Mouse (Mus musculus): Measurements from ENCODE around the gene Ankrd24. TPM values are rescaled to one million over a fixed set of nuclear protein-coding genes. Genes with fewer than 3 reads are reported as not detected.
A peak's percentile ranks its signal among the peaks of the same experiment; 100 is the strongest.

Gene Ankrd24
- polyA plus RNA-seq, 1 experiment from 2014 or later: 10.2 TPM

DNA sequence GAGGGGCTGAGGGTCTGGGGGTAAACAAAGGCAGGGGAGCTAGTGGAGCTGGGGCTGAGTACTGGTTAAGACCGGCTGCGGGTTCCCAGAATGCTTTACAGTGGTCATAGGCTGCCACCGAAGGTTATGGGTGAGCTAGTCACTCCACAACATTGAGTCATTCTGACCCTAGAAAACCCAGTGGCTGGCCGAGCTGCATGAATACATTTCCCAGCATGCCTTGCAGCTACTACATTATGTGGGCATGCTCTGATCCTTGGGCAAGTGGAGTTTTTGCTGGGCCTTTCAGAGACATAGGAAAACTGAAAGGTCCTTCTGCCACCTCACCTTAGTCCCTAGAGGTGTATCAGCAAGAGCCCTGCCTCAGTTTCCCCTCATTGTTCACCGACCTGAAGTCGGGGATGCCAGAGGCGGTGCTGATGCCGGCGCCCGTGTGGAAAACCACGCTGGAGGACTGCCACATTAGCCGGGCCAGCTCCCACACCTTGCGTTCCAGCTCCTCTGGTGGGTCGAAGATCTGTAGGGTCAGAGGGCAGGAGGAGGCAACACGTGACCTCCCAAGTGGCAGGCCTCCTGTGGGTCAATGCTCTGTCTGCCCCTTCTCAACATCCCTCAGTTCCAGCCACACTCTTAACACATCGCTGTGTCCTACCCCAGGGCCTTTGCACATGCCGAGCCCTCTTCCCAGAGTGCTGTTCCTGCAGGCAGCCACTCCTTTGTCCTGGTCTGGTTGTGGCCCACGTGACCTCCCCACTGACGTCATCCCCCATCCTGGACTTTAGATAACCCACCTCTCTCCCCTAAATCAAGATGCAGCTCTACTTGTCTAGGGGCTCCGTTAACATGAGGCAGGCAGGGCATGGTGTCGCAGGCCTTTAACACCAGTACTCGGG, 2.0 kb upstream of the Ankrd24 start:
- Histone ChIP-seq H3K36me3 (ENCODE audit: insufficient read depth, low read length) (peaks cover 23% of the 10 kb centered on the region; the same call in 1 of the 2 replicates), H3K9ac (ENCODE audit: low read depth, low read length) (peak overlapping the region; percentile 72), H3K4me2 (ENCODE audit: low read length) (peak overlapping the region; percentile 83), H3K27ac (peak overlapping the region; percentile 87; the same call in 1 of the 2 replicates), H3K9me3 (replicated peaks; ENCODE audit: low read length) (no peaks in the 10 kb centered on the region), H3K4me3 (replicated peaks; ENCODE audit: low read depth, low read length) (peak overlapping the region; percentile 69), H3K4me1 (replicated peaks; ENCODE audit: insufficient read depth, low read length) (no peaks in the 10 kb centered on the region), H3K27me3 (ENCODE audit: insufficient read depth, low read length) (no peaks in the 10 kb centered on the region)
- 83% methylated on average over 22 of the region's 22 CpGs for WGBS
- DNase-seq (ENCODE audit: low spot score): no peak
- peak; percentile 6 for ATAC-seq (replicated peaks; ENCODE audit: low FRiP score, low read depth)
- TF ChIP-seq CTCF (IDR thresholded peaks at IDR 0.05; ENCODE audit: low read depth): no peak

DNA sequence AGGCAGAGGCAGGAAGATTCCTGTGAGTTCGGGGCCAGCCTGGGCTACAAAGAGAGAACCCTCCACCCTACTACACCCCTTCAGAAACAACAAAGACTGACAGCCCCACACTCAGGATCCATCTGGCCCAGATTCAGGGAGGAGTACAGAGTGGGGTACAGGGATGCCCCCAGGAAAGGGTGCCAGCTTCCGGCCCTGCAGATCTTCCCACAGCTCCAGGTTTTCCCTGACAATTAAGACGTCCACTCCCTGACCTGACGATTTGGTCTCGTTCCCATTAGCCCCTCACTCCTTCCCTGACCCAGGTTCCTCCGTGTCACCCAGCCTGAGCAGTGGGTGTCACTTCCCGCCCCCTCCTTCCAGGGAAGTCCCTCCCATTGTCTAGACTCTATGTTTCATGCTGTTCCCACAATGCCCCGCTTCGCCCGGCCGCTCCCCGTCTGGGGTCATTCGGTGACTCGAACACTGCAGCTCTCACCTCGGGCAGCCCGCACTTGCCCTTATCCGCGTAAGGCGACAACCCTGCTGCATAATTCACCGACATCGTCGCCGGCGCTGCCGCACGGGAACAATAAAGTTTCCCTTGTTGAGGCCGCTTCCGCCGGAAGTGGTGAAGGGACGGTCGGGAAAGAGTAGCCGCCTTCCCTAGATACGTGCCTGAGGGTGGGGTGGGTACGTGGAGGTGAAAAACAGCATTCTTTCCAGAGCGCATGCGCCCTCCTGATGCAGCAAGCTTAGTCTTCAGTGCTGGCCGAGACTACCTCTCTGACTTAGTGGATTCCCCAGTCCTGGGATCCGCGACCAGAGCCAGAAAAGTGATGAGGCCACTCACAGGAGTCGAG, 1.1 kb upstream of the Ankrd24 start, which contains the start of gene Sirt6:
Sirt6 (minus strand) TSS at position 804 of the 842 bp plus-strand sequence.
- Histone ChIP-seq H3K4me3 (replicated peaks; ENCODE audit: low read depth, low read length) (peak within 1 kb of the TSS; percentile 69), H3K9me3 (replicated peaks; ENCODE audit: low read length) (no peaks in the 10 kb centered on the region), H3K9ac (ENCODE audit: low read depth, low read length) (peak within 1 kb of the TSS; percentile 72), H3K27ac (peak within 1 kb of the TSS; percentile 87), H3K4me1 (replicated peaks; ENCODE audit: insufficient read depth, low read length) (no peaks in the 10 kb centered on the region), H3K27me3 (ENCODE audit: insufficient read depth, low read length) (no peaks in the 10 kb centered on the region), H3K36me3 (ENCODE audit: insufficient read depth, low read length) (peaks cover 17% of the 10 kb centered on the region; the same call in 1 of the 2 replicates), H3K4me2 (ENCODE audit: low read length) (peak within 1 kb of the TSS; percentile 83)
- peak; percentile 91 for ATAC-seq (replicated peaks; ENCODE audit: low FRiP score, low read depth)
- WGBS: 4% methylated on average over 40 of the region's 40 CpGs
- DNase-seq (ENCODE audit: low spot score): peak; percentile 98
- no peak for TF ChIP-seq CTCF (IDR thresholded peaks at IDR 0.05; ENCODE audit: low read depth)

DNA sequence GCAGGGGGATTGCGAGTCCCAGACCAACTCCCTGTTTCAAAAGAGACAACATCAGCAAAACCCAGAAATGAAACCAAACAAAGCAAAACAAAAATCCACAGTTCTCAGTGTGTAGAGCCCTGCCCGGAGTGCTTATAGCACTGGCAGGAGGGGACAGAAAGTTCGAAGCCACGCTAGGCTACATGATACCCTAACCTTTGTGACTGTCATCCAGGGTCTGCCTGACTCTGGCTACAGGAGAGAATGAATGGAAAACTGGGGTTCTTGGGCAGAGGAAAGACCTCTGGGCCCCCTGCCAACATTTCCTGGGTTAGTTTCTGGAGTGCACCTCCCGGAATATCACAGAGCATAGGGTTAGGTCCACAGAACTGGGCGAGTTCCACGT, 512 bp upstream of the Ankrd24 start:
- H3K36me3 ChIP-seq (ENCODE audit: insufficient read depth, low read length): peaks cover 17% of the 10 kb centered on the region; the same call in 1 of the 2 replicates
- H3K4me2 ChIP-seq (ENCODE audit: low read length): peak overlapping the region; percentile 83
- 34% methylated on average over 7 of the region's 7 CpGs for WGBS
- peak overlapping the region; percentile 69 for H3K4me3 ChIP-seq (replicated peaks; ENCODE audit: low read depth, low read length)
- peak overlapping the region; percentile 72 for H3K9ac ChIP-seq (ENCODE audit: low read depth, low read length)
- no peaks in the 10 kb centered on the region for H3K9me3 ChIP-seq (replicated peaks; ENCODE audit: low read length)
- no peaks in the 10 kb centered on the region for H3K27me3 ChIP-seq (ENCODE audit: insufficient read depth, low read length)
- ATAC-seq (replicated peaks; ENCODE audit: low FRiP score, low read depth): peak; percentile 18; the same call in 1 of the 2 replicates
- peak overlapping the region; percentile 87 for H3K27ac ChIP-seq
- peak; percentile 15 for DNase-seq (ENCODE audit: low spot score)
- TF ChIP-seq CTCF (IDR thresholded peaks at IDR 0.05; ENCODE audit: low read depth): no peak
- H3K4me1 ChIP-seq (replicated peaks; ENCODE audit: insufficient read depth, low read length): no peaks in the 10 kb centered on the region

DNA sequence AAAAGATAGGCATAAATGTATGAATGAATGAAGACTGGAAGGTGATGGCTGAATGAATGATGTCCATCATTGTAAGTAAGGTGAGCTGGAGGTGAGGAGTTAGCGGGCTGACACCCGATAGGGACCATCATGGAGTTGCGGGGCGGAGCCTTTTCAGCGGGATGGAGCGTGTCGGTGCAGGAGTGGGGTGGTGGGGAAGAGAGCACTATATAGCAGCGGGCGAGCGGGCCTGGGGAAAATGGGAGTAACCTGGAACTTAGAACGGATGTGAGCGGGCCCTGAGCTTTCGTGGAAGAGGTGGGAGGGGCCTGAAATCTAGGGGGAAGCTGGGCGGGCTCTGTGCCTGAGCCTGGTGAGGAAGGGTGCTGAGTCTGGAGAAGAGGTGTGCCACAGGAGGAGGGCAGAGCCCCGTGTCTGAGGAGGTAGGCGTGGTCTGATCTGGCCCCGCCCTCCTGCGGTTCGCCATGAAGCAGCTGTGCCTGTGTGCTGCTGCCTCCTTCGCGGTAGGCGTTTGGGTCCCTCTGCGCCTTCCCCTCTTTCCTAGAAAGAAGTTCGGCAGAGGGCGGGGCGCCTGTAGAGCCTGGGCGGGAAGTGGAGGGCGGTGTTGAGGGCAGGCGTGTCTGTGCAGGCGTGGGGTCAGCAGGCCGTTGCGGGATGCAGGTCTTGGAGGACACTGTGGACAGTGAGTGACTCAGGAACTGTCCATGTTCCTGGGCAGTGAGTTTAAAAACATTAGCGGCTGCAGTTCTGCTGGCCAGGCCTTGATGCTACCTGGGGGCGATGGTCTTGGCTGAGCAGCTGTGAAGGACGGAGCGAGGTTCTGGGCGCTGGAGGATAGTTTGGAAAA, 5.1 kb downstream of the Ankrd24 start:
- no peaks in the 10 kb centered on the region for H3K9me3 ChIP-seq (replicated peaks; ENCODE audit: low read length)
- H3K36me3 ChIP-seq (ENCODE audit: insufficient read depth, low read length): no peaks in the 10 kb centered on the region
- H3K4me1 ChIP-seq (replicated peaks; ENCODE audit: insufficient read depth, low read length): peaks cover 6% of the 10 kb centered on the region; the same call in 1 of the 2 replicates
- 0 out of 2 replicates have a peak, but pooled peaks have one; percentile 16 for TF ChIP-seq CTCF (IDR thresholded peaks at IDR 0.05; ENCODE audit: low read depth)
- DNase-seq (ENCODE audit: low spot score) (peak; percentile 96), ATAC-seq (replicated peaks; ENCODE audit: low FRiP score, low read depth) (peak; percentile 92)
- H3K27ac ChIP-seq: peak overlapping the region; percentile 79
- peak overlapping the region; percentile 86 for H3K4me2 ChIP-seq (ENCODE audit: low read length)
- no peaks in the 10 kb centered on the region for H3K27me3 ChIP-seq (ENCODE audit: insufficient read depth, low read length)
- peak overlapping the region; percentile 65 for H3K9ac ChIP-seq (ENCODE audit: low read depth, low read length)
- WGBS: 3% methylated on average over 36 of the region's 37 CpGs
- H3K4me3 ChIP-seq (replicated peaks; ENCODE audit: low read depth, low read length): peak overlapping the region; percentile 40

DNA sequence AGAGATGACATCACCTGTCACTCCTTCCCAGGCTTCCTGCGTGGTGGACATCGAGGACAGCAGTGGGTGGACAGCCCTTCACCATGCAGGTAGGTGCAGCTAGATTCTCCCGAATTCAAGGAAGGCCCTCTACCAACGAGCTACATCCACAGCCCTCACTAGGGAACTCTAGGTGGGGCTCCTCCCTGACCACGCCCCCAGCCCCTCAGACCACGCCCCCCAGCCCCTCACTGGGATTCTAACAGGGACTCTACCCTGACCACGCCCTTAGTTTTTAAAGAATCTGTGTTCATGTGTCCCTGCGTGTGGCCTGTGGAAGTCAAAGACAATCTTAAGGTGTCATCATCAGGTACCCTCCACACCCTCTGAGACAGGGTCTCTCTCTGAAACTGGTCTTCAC, 8.0 kb downstream of the Ankrd24 start:
- ATAC-seq (replicated peaks; ENCODE audit: low FRiP score, low read depth) (no peak), DNase-seq (ENCODE audit: low spot score) (no peak)
- H3K36me3 ChIP-seq (ENCODE audit: insufficient read depth, low read length): no peaks in the 10 kb centered on the region
- peaks cover 6% of the 10 kb centered on the region; the same call in 1 of the 2 replicates for H3K4me1 ChIP-seq (replicated peaks; ENCODE audit: insufficient read depth, low read length)
- WGBS: 25% methylated on average over 8 of the region's 8 CpGs
- H3K9ac ChIP-seq (ENCODE audit: low read depth, low read length): no peak overlapping the region
- H3K27me3 ChIP-seq (ENCODE audit: insufficient read depth, low read length): no peaks in the 10 kb centered on the region
- no peak overlapping the region for H3K27ac ChIP-seq
- no peaks in the 10 kb centered on the region for H3K9me3 ChIP-seq (replicated peaks; ENCODE audit: low read length)
- TF ChIP-seq CTCF (IDR thresholded peaks at IDR 0.05; ENCODE audit: low read depth): no peak
- no peak overlapping the region for H3K4me3 ChIP-seq (replicated peaks; ENCODE audit: low read depth, low read length)
- no peak overlapping the region for H3K4me2 ChIP-seq (ENCODE audit: low read length)
